Mouse (Mus musculus) MEL (cell line): Measurements from ENCODE around the gene Zfp64.
A peak's percentile ranks its signal among the peaks of the same experiment; 100 is the strongest.

Experiments
- CTCF ChIP-seq, 3 experiments: IDR thresholded peaks in 2 of 3; conservative IDR thresholded peaks in 1 of 3; 2 replicates each; pipeline ENCODE4 v1.5.1; 2011 to 2012; ENCODE audit warnings: low read length in 3 of 3, low read depth in 2 of 3, mild to moderate bottlenecking in 2 of 3, improper control_type of control experiment in 1 of 3, inconsistent platforms in 1 of 3, mixed read lengths in 1 of 3, moderate library complexity in 1 of 3; ENCODE audit not compliant: control insufficient read depth in 1 of 3, insufficient read depth in 1 of 3, poor library complexity in 1 of 3, severe bottlenecking in 1 of 3
- E2F4 ChIP-seq: IDR thresholded peaks from 2 replicates; pipeline ENCODE4 v1.6.1; 2011; ENCODE audit warnings: low read depth, low read length, improper control_type of control experiment, borderline replicate concordance
- EP300 ChIP-seq, 2 experiments: IDR thresholded peaks; 2 replicates each; pipeline ENCODE4 v1.6.1; 2011; ENCODE audit warnings: improper control_type of control experiment in 2 of 2, low read length in 2 of 2, low read depth in 1 of 2, mild to moderate bottlenecking in 1 of 2
- JUND ChIP-seq: IDR thresholded peaks from 2 replicates; pipeline ENCODE4 v1.6.1; 2011; ENCODE audit warnings: low read depth, mild to moderate bottlenecking, improper control_type of control experiment, low read length
- MAFK ChIP-seq: IDR thresholded peaks from 2 replicates; pipeline ENCODE4 v1.6.1; 2011; ENCODE audit warnings: low read depth, mild to moderate bottlenecking, low read length, improper control_type of control experiment, borderline replicate concordance
- MYB ChIP-seq: IDR thresholded peaks from 2 replicates; pipeline ENCODE4 v1.6.1; 2011; ENCODE audit warnings: mild to moderate bottlenecking, low read depth, low read length, improper control_type of control experiment
- POLR2A ChIP-seq, 2 experiments: IDR thresholded peaks; 2 replicates each; pipeline ENCODE4 v1.6.1; 2011 to 2012; ENCODE audit warnings: low read length in 2 of 2, mild to moderate bottlenecking in 2 of 2, control low read depth in 1 of 2, improper control_type of control experiment in 1 of 2, low read depth in 1 of 2, moderate library complexity in 1 of 2; ENCODE audit not compliant: control insufficient read depth in 1 of 2, insufficient read depth in 1 of 2, poor library complexity in 1 of 2
- POLR2AphosphoS2 ChIP-seq: IDR thresholded peaks from 2 replicates; pipeline ENCODE4 v1.6.1; 2011; ENCODE audit warnings: low read length, improper control_type of control experiment
- RAD21 ChIP-seq: IDR thresholded peaks from 2 replicates; pipeline ENCODE4 v1.6.1; 2011; ENCODE audit warnings: mild to moderate bottlenecking, low read depth, low read length, improper control_type of control experiment
- TAL1 ChIP-seq: IDR thresholded peaks from 2 replicates; pipeline ENCODE4 v1.6.1; 2012; ENCODE audit warnings: mild to moderate bottlenecking, inconsistent platforms, low read length, moderate library complexity, mixed read lengths
- TCF12 ChIP-seq: IDR thresholded peaks from 2 replicates; pipeline ENCODE4 v1.6.1; 2014; ENCODE audit warnings: low read depth, mild to moderate bottlenecking, inconsistent platforms, low read length, improper control_type of control experiment, moderate library complexity
- USF2 ChIP-seq, 2 experiments: IDR thresholded peaks; 2 replicates each; pipeline ENCODE4 v1.6.1; 2011 to 2012; ENCODE audit warnings: improper control_type of control experiment in 2 of 2, low read length in 2 of 2, borderline replicate concordance in 1 of 2, inconsistent platforms in 1 of 2, low read depth in 1 of 2, mild to moderate bottlenecking in 1 of 2; ENCODE audit not compliant: insufficient read depth in 1 of 2
- ZNF384 ChIP-seq: IDR thresholded peaks from 2 replicates; pipeline ENCODE4 v1.6.1; 2012; ENCODE audit warnings: low read depth, mild to moderate bottlenecking, inconsistent platforms, low read length, improper control_type of control experiment

DNA sequence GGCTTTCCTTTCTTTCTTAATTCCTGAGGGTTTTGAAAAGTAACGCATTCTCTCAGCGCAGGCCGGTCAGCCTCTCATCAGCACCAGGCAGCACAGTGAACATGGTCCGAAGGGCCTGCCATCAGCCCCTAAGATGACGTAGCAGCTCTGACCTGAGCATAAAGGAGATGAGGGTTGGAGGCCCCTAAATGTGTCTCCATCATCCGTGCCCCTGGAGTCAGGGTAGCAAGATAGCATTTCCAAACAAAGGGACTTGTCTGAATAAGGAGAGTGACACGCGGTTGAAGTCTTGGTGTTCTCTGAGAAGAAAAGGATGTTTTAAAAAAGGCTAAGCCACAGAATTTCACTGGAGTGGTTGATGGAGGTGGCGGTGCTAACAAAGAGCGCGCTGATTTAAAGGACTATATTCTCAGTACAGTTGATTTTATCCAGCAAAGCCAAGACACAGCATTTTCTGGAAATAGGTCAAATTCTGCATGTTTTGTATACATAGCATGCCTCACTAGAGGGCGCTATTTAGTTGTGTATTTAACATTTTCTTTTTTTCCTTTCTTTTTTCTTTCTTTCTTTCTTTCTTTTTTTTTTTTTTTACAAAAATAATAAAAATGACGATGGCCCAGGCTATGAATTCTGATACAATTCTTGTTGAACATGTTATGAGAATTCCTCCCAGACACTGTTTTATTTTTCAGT is 34.8 kb upstream of the Zfp64 start:
- peak in 2 of 3 experiments; percentile 31 to 45; a peak in 3 of 6 replicates for TF ChIP-seq CTCF (IDR thresholded peaks at IDR 0.05 in 2 of 3, conservative IDR thresholded peaks at IDR 0.05 in 1 of 3; ENCODE audit: control insufficient read depth in 1 of 3, insufficient read depth in 1 of 3, low read depth in 2 of 3, low read length in 3 of 3, poor library complexity in 1 of 3, severe bottlenecking in 1 of 3)
- TF ChIP-seq JUND = no peak
- TF ChIP-seq ZNF384 = no peak
- no peak for TF ChIP-seq POLR2A (IDR thresholded peaks at IDR 0.05; ENCODE audit: control insufficient read depth in 1 of 2, insufficient read depth in 1 of 2, low read depth in 1 of 2, low read length in 2 of 2, poor library complexity in 1 of 2)
- no peak for TF ChIP-seq EP300 (IDR thresholded peaks at IDR 0.05; ENCODE audit: low read depth in 1 of 2, low read length in 2 of 2)
- TF ChIP-seq MYB = no peak
- TF ChIP-seq MAFK = no peak
- no peak for TF ChIP-seq E2F4
- TF ChIP-seq USF2 (IDR thresholded peaks at IDR 0.05; ENCODE audit: borderline replicate concordance in 1 of 2, insufficient read depth in 1 of 2, low read depth in 1 of 2, low read length in 2 of 2) = no peak
- TF ChIP-seq TAL1 = no peak
- no peak for TF ChIP-seq POLR2AphosphoS2
- no peak for TF ChIP-seq TCF12
- TF ChIP-seq RAD21 = peak; percentile 44
